Mouse (Mus musculus) lung, embryonic 16.5 days (tissue): Measurements from ENCODE around the gene Gm5737. TPM values are rescaled to one million over a fixed set of nuclear protein-coding genes. Genes with fewer than 3 reads are reported as not detected.

Experiments
- ATAC-seq: fragments of 200-750 bp; cut with Nextera tagmentation; 2 replicates; pipeline ENCODE4 v1.8.0; 2017; ENCODE audit warnings: low read depth, mild to moderate bottlenecking, moderate library complexity
- H3K27ac ChIP-seq: fragments of 300-500 bp; sonication (generic); 2 replicates; pipeline ENCODE4 v1.5.1; 2014; ENCODE audit warnings: mild to moderate bottlenecking, control low read depth, low read length
- H3K27me3 ChIP-seq: fragments of 300-500 bp; sonication (generic); 2 replicates; pipeline ENCODE4 v1.6.1; 2014; ENCODE audit warnings: low read depth, low read length, mixed read lengths; ENCODE audit not compliant: control insufficient read depth, insufficient read depth
- H3K36me3 ChIP-seq: fragments of 300-500 bp; sonication (generic); 2 replicates; pipeline ENCODE4 v1.6.1; 2014; ENCODE audit warnings: low read length; ENCODE audit not compliant: control insufficient read depth, insufficient read depth
- H3K4me1 ChIP-seq: fragments of 300-500 bp; sonication (generic); replicated peaks from 2 replicates; pipeline ENCODE4 v1.6.1; 2014; ENCODE audit warnings: low read length, mixed read lengths; ENCODE audit not compliant: control insufficient read depth, insufficient read depth
- H3K4me2 ChIP-seq: fragments of 300-500 bp; sonication (generic); 2 replicates; pipeline ENCODE4 v1.6.1; 2014; ENCODE audit warnings: low read depth, low read length, control low read depth
- H3K4me3 ChIP-seq: fragments of 300-500 bp; sonication (generic); 2 replicates; pipeline ENCODE4 v1.5.1; 2014; ENCODE audit warnings: mild to moderate bottlenecking, low read length, control low read depth
- H3K9ac ChIP-seq: fragments of 300-500 bp; sonication (generic); 2 replicates; pipeline ENCODE4 v1.6.1; 2014; ENCODE audit warnings: low read length, control low read depth
- H3K9me3 ChIP-seq: fragments of 300-500 bp; sonication (generic); 2 replicates; pipeline ENCODE4 v1.6.1; 2016; ENCODE audit warnings: low read length; ENCODE audit not compliant: control insufficient read depth
- WGBS: fragments of 180-500 bp; shearing (Covaris S2); extraction: QIAGEN DNeasy Blood & Tissue Kit; methylation state at CpG from one replicate; pipeline ENCODE4 v1.1.7; 2014; 5-methylcytosine and 5-hydroxymethylcytosine counted together
- polyA plus RNA-seq: library from polyadenylated mRNA; unstranded; fragments of >200 nt; fragmentation: Nextera tagmentation; extraction: Ambion mirVana; gene quantifications from 2 replicates; pipeline ENCODE4 v1.2.1, GENCODE M21; 2015

The Gm5737 gene
- polyA plus RNA-seq, 1 experiment from 2014 or later, result not detected

- H3K9ac ChIP-seq, result peak overlapping the region; percentile 72
Measured at GRCm38 (mm10) chr7:120836361-120836760, 24.2 kb downstream of the Gm5737 start.

GRCm38 (mm10) chr7:120838436-120839160 is 26.4 kb downstream of the Gm5737 start:
- H3K4me3 ChIP-seq, result no peak overlapping the region
- no peak overlapping the region for H3K9ac ChIP-seq
- WGBS, result 55% methylated on average over 5 of the region's 5 CpGs
- no peaks in the 10 kb centered on the region for H3K4me1 ChIP-seq
- H3K27me3 ChIP-seq, result no peaks in the 10 kb centered on the region
- H3K36me3 ChIP-seq, result no peaks in the 10 kb centered on the region
- H3K9me3 ChIP-seq, result no peaks in the 10 kb centered on the region
- no peak overlapping the region for H3K4me2 ChIP-seq
- H3K27ac ChIP-seq, result no peak overlapping the region
- ATAC-seq, result no peak

More at GRCm38 (mm10) chr7:120836361-120836760, 24.2 kb downstream of the Gm5737 start:
- Histone ChIP-seq H3K9me3 (no peaks in the 10 kb centered on the region), H3K4me3 (peak overlapping the region; percentile 74), H3K4me2 (peak overlapping the region; percentile 64), H3K4me1 (peaks cover 3% of the 10 kb centered on the region), H3K36me3 (no peaks in the 10 kb centered on the region), H3K27me3 (no peaks in the 10 kb centered on the region), H3K27ac (no peak overlapping the region)
- ATAC-seq, result no peak
- WGBS, result 7% methylated on average over 12 of the region's 12 CpGs

DNA sequence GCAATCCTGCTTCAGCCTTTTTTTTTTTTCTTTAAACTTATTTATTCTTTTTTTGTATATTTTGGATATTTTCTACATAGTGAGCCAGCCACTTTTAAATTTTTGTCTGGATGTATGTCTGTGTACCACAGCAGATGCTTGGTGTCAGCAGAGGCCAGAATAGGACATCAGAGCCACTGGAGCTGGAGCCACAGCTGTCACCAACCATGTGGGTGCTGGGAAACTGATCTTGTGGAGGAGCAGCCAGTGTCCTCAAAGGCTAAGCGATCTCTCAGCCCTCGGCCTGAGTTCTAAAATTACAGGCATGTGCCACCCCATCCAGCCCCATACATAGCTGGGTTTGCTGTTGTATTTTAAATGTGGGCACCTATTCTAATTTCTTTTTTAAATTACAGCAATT is 27.6 kb downstream of the Gm5737 start:
- H3K4me2 ChIP-seq, result no peak overlapping the region
- H3K36me3 ChIP-seq, result no peaks in the 10 kb centered on the region
- H3K9me3 ChIP-seq, result no peaks in the 10 kb centered on the region
- H3K4me1 ChIP-seq, result peaks cover 8% of the 10 kb centered on the region
- no peak for ATAC-seq
- 79% methylated on average over 2 of the region's 2 CpGs for WGBS
- no peak overlapping the region for H3K27ac ChIP-seq
- no peak overlapping the region for H3K9ac ChIP-seq
- H3K27me3 ChIP-seq, result no peaks in the 10 kb centered on the region
- H3K4me3 ChIP-seq, result no peak overlapping the region

GRCm38 (mm10) chr7:120842345-120843036 is 30.3 kb downstream of the Gm5737 start, which contains the start of gene Eef2k:
TSS of gene Eef2k (plus strand) at chr7:120842831.
- peaks cover 7% of the 10 kb centered on the region for H3K36me3 ChIP-seq
- H3K4me1 ChIP-seq, result peaks cover 12% of the 10 kb centered on the region
- H3K27me3 ChIP-seq, result no peaks in the 10 kb centered on the region
- H3K9ac ChIP-seq, result peak within 1 kb of the TSS; percentile 88
- peak within 1 kb of the TSS; percentile 99 for H3K27ac ChIP-seq
- WGBS, result 3% methylated on average over 30 of the region's 35 CpGs
- H3K9me3 ChIP-seq, result no peaks in the 10 kb centered on the region
- H3K4me2 ChIP-seq, result peak within 1 kb of the TSS; percentile 82
- H3K4me3 ChIP-seq, result peak within 1 kb of the TSS; percentile 71
- ATAC-seq, result peak; percentile 94

DNA sequence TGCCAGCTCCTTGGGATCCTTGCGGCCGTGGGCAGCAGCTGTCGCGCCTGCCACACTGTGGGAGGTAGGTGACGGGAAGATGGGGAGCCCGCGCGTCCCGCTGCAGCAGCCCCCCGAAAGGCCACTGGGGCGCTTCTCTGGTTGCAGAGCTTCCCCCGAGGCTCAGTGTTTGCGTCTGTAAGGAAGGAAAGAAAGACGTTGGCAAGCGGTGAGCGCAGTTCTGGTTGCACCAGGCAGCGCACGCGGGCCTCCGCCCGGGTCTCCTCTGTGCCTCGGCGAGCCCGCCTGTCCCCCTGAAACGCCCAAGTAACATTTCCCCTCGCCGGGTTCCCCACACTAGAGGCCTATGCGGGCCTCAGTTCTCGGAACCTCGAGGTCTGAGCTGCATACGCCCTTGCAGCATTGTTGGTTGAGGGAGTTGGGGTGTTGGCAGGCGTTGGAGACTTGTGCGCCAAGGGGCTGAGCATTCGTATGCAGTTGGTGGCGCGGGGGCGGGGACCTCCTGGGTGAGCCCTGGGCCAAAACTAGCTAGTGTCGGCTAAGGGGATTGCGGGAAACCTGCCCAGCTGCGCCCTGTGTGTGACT is 31.0 kb downstream of the Gm5737 start:
- ATAC-seq, result peak; percentile 88
- Histone ChIP-seq H3K27ac (peak overlapping the region; percentile 99), H3K9ac (peak overlapping the region; percentile 88), H3K9me3 (no peaks in the 10 kb centered on the region), H3K4me1 (peaks cover 12% of the 10 kb centered on the region), H3K4me3 (peak overlapping the region; percentile 71), H3K4me2 (peak overlapping the region; percentile 82), H3K27me3 (no peaks in the 10 kb centered on the region), H3K36me3 (peaks cover 7% of the 10 kb centered on the region)
- WGBS, result 0% methylated on average over 40 of the region's 40 CpGs

DNA sequence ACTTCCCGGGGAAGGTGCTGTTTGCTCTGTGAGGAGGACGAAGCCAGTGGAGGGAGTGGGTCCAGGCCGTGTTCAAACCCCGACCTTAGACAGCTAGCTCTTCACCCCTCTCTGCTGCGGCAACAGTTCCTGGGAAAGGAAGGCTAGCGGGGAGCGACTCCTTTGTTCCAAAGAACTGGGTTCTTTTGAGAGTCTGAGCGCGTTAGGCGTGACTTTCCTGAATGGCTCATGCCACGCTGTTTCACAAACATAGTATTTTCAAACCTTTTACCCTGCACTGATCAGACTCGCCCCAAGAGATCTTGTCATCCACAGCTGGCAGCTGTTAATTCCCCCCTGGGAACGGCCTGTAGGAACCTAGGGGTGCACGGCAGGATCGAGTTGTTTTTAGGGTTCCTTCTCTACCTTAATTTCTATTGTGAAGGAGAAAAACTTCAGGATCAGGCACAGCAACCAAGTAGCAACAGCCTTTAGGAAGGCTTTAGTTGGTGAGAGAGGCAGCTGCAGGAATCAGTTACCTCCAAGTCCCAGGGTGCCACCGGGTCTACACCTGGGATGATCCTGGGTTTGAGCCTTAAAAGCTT is 31.8 kb downstream of the Gm5737 start:
- WGBS, result 3% methylated on average over 16 of the region's 16 CpGs
- Histone ChIP-seq H3K4me3 (peak overlapping the region; percentile 71), H3K36me3 (peaks cover 7% of the 10 kb centered on the region), H3K9me3 (no peaks in the 10 kb centered on the region), H3K27me3 (no peaks in the 10 kb centered on the region), H3K9ac (peak overlapping the region; percentile 88), H3K4me2 (peak overlapping the region; percentile 82), H3K4me1 (peaks cover 12% of the 10 kb centered on the region), H3K27ac (peak overlapping the region; percentile 99)
- ATAC-seq, result peak; percentile 16; the same call in 1 of the 2 replicates

- H3K9ac ChIP-seq, result peak overlapping the region; percentile 88
- H3K27ac ChIP-seq, result no peak overlapping the region
- peaks cover 12% of the 10 kb centered on the region for H3K4me1 ChIP-seq
- 26% methylated on average over 9 of the region's 9 CpGs for WGBS
- H3K4me2 ChIP-seq, result peak overlapping the region; percentile 82
- no peak for ATAC-seq
- no peaks in the 10 kb centered on the region for H3K27me3 ChIP-seq
- H3K4me3 ChIP-seq, result peak overlapping the region; percentile 71
- peaks cover 7% of the 10 kb centered on the region for H3K36me3 ChIP-seq
- no peaks in the 10 kb centered on the region for H3K9me3 ChIP-seq
Measured at GRCm38 (mm10) chr7:120844689-120845088, 32.5 kb downstream of the Gm5737 start.

DNA sequence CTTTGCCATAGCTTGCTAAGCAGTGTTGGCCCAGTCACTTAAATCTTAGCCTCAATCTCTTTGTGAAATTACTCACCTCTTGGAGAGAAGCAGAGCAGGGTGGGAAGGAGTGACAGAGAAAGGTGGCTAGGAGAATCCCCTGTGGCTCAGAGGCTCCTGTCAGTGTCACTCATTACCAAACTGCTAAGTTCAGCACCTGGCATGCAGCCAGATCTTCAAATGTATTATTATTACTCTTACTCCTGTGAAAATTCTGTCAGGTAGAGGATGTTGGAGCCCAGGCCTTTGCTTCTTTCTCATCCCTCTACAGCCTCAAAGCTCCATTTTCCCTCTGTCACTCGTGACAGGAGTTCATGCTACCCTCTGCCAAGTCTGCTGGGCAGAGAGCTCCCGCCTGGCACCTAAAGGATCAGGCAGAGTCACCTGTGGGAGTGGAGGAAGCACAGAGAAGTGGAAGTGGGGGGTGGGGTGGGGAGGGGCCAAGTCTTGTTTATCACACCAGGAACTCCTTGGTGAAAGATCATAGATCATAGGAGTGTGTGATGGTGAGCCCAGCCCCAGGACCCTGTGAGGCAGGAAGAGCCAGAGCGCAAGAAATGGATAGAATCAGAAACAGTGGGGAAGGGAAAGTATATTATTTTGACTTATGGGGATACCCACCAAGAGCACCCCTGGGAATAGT is 36.8 kb downstream of the Gm5737 start:
- no peak overlapping the region for H3K4me2 ChIP-seq
- no peaks in the 10 kb centered on the region for H3K9me3 ChIP-seq
- peaks cover 24% of the 10 kb centered on the region for H3K4me1 ChIP-seq
- H3K27ac ChIP-seq, result no peak overlapping the region
- H3K4me3 ChIP-seq, result no peak overlapping the region
- ATAC-seq, result no peak
- WGBS, result 78% methylated on average over 3 of the region's 3 CpGs
- H3K36me3 ChIP-seq, result peaks cover 7% of the 10 kb centered on the region
- no peak overlapping the region for H3K9ac ChIP-seq
- no peaks in the 10 kb centered on the region for H3K27me3 ChIP-seq
